7 mouse cellular contexts compared by ENCODE assay signal in genomic region chr7:141339215-141339920, GRCm38 (mm10). TPM values are rescaled to one million over a fixed set of nuclear protein-coding genes. Genes with fewer than 3 reads are reported as not detected.
A peak's percentile ranks its signal among the peaks of the same experiment; 100 is the strongest.
DNase-seq lines count a peak whose midpoint lies in the region; ATAC-seq lines count a peak whose summit lies in the region.

No protein-coding gene starts in this region.

- H3K36me3 ChIP-seq in lung, embryonic 16.5 days (ENCODE audit: control insufficient read depth, insufficient read depth, low read length), result peaks cover 5% of the 10 kb centered on the region
- H3K36me3 ChIP-seq in embryonic facial prominence, embryonic 15.5 days, result peaks cover 4% of the 10 kb centered on the region; the same call in 1 of the 2 replicates
- peaks cover 7% of the 10 kb centered on the region for H3K36me3 ChIP-seq in stomach, embryonic 15.5 days

- H3K9me3 ChIP-seq in lung, embryonic 16.5 days (ENCODE audit: control insufficient read depth, low read length), result no peaks in the 10 kb centered on the region
- H3K9me3 ChIP-seq in embryonic facial prominence, embryonic 15.5 days (replicated peaks), result no peaks in the 10 kb centered on the region
- no peaks in the 10 kb centered on the region for H3K9me3 ChIP-seq in stomach, embryonic 15.5 days

- no peak for ATAC-seq in lung, embryonic 16.5 days (ENCODE audit: low read depth)
- ATAC-seq in embryonic facial prominence, embryonic 15.5 days (ENCODE audit: insufficient number of reproducible peaks, low FRiP score, low TSS enrichment, low read depth), result no peak
- no peak for ATAC-seq in stomach, embryonic 15.5 days (ENCODE audit: insufficient read depth, low FRiP score, low read depth)

- WGBS in lung, embryonic 16.5 days, result 36% methylated on average over 20 of the region's 20 CpGs
- 35% methylated on average over 20 of the region's 20 CpGs for WGBS in embryonic facial prominence, embryonic 15.5 days
- WGBS in stomach, embryonic 15.5 days, result 36% methylated on average over 20 of the region's 20 CpGs

- H3K4me2 ChIP-seq in lung, embryonic 16.5 days (ENCODE audit: low read depth, low read length), result peak overlapping the region; percentile 46
- H3K4me2 ChIP-seq in embryonic facial prominence, embryonic 15.5 days (replicated peaks), result peak overlapping the region; percentile 56
- H3K4me2 ChIP-seq in stomach, embryonic 15.5 days, result peak overlapping the region; percentile 56

- peak overlapping the region; percentile 83 for H3K27ac ChIP-seq in lung, embryonic 16.5 days (ENCODE audit: low read length)
- peak overlapping the region; percentile 51; the same call in 1 of the 2 replicates for H3K27ac ChIP-seq in embryonic facial prominence, embryonic 15.5 days (replicated peaks)
- peak overlapping the region; percentile 78 for H3K27ac ChIP-seq in stomach, embryonic 15.5 days

- peak overlapping the region; percentile 44 for H3K4me3 ChIP-seq in lung, embryonic 16.5 days (ENCODE audit: low read length)
- peak overlapping the region; percentile 41 for H3K4me3 ChIP-seq in embryonic facial prominence, embryonic 15.5 days (replicated peaks)
- H3K4me3 ChIP-seq in stomach, embryonic 15.5 days (replicated peaks), result peak overlapping the region; percentile 41

- H3K9ac ChIP-seq in lung, embryonic 16.5 days (ENCODE audit: low read length), result peak overlapping the region; percentile 63
- peak overlapping the region; percentile 35 for H3K9ac ChIP-seq in embryonic facial prominence, embryonic 15.5 days
- H3K9ac ChIP-seq in stomach, embryonic 15.5 days, result peak overlapping the region; percentile 22; the same call in 1 of the 2 replicates

- DNase-seq in lung, postnatal 36 days, result no peak
- peak; percentile 21 to 52 for DNase-seq in kidney, postnatal 36 days
- DNase-seq in natural killer cell, adult 2 months (ENCODE audit: low spot score in 2 of 2), result no peak
- DNase-seq in urinary bladder, postnatal 25 days (ENCODE audit: low spot score), result no peak

- no peaks in the 10 kb centered on the region; the same call in 1 of the 2 replicates for H3K27me3 ChIP-seq in lung, embryonic 16.5 days (ENCODE audit: control insufficient read depth, insufficient read depth, low read depth, low read length)
- no peaks in the 10 kb centered on the region for H3K27me3 ChIP-seq in embryonic facial prominence, embryonic 15.5 days
- H3K27me3 ChIP-seq in stomach, embryonic 15.5 days (replicated peaks), result no peaks in the 10 kb centered on the region; the same call in 1 of the 2 replicates

- peaks cover 18% of the 10 kb centered on the region for H3K4me1 ChIP-seq in lung, embryonic 16.5 days (replicated peaks; ENCODE audit: control insufficient read depth, insufficient read depth, low read length)
- peaks cover 18% of the 10 kb centered on the region for H3K4me1 ChIP-seq in embryonic facial prominence, embryonic 15.5 days
- peaks cover 20% of the 10 kb centered on the region for H3K4me1 ChIP-seq in stomach, embryonic 15.5 days

RNA-seq across cellular contexts. Expression of gene Eps8l2, which starts 0.7 kb away (rescaled TPM):
- 37.4 and 42.6 TPM in 2 replicates for polyA plus RNA-seq in lung, embryonic 16.5 days (2015; fragmentation: Nextera tagmentation; extraction: Ambion mirVana)
- polyA plus RNA-seq in embryonic facial prominence, embryonic 15.5 days (2015; fragmentation: Nextera tagmentation; extraction: Ambion mirVana), result 36.1 and 40.5 TPM in 2 replicates
- polyA plus RNA-seq in stomach, embryonic 15.5 days (2015; fragmentation: Nextera tagmentation; extraction: Ambion mirVana), result 59.6 and 59.7 TPM in 2 replicates

RNA-seq across cellular contexts. Expression of gene Tmem80, which starts 11.8 kb away (rescaled TPM):
- 45.1 and 50.2 TPM in 2 replicates for polyA plus RNA-seq in lung, embryonic 16.5 days (2015; fragmentation: Nextera tagmentation; extraction: Ambion mirVana)
- 42.2 and 47.4 TPM in 2 replicates for polyA plus RNA-seq in embryonic facial prominence, embryonic 15.5 days (2015; fragmentation: Nextera tagmentation; extraction: Ambion mirVana)
- polyA plus RNA-seq in stomach, embryonic 15.5 days (2015; fragmentation: Nextera tagmentation; extraction: Ambion mirVana), result 39.3 and 40.6 TPM in 2 replicates

RNA-seq across cellular contexts. Expression of gene Deaf1, which starts 11.9 kb away (rescaled TPM):
- polyA plus RNA-seq in lung, embryonic 16.5 days (2015; fragmentation: Nextera tagmentation; extraction: Ambion mirVana), result 52.7 and 53.6 TPM in 2 replicates
- polyA plus RNA-seq in embryonic facial prominence, embryonic 15.5 days (2015; fragmentation: Nextera tagmentation; extraction: Ambion mirVana), result 73.5 and 82.0 TPM in 2 replicates
- 66.9 and 70.8 TPM in 2 replicates for polyA plus RNA-seq in stomach, embryonic 15.5 days (2015; fragmentation: Nextera tagmentation; extraction: Ambion mirVana)

RNA-seq across cellular contexts. Expression of gene Drd4, which starts 47.6 kb away (rescaled TPM):
- polyA plus RNA-seq in lung, embryonic 16.5 days (2015; fragmentation: Nextera tagmentation; extraction: Ambion mirVana), result 0.11 and 0.43 TPM in 2 replicates
- polyA plus RNA-seq in embryonic facial prominence, embryonic 15.5 days (2015; fragmentation: Nextera tagmentation; extraction: Ambion mirVana), result 0.76 and 1.1 TPM in 2 replicates
- polyA plus RNA-seq in stomach, embryonic 15.5 days (2015; fragmentation: Nextera tagmentation; extraction: Ambion mirVana), result 0.19 and 0.28 TPM in 2 replicates

RNA-seq across cellular contexts. Expression of gene Taldo1, which starts 52.6 kb away (rescaled TPM):
- 279 and 283 TPM in 2 replicates for polyA plus RNA-seq in lung, embryonic 16.5 days (2015; fragmentation: Nextera tagmentation; extraction: Ambion mirVana)
- polyA plus RNA-seq in embryonic facial prominence, embryonic 15.5 days (2015; fragmentation: Nextera tagmentation; extraction: Ambion mirVana), result 278 and 280 TPM in 2 replicates
- polyA plus RNA-seq in stomach, embryonic 15.5 days (2015; fragmentation: Nextera tagmentation; extraction: Ambion mirVana), result 347 and 384 TPM in 2 replicates

Comparison
In these comparisons a context has a peak if more than half of its experiments do, and no peak if none do; other contexts are left out.
1. DNase-seq: peak in kidney, postnatal 36 days (2 of 2); none in lung, postnatal 36 days (single experiment), natural killer cell, adult 2 months (0 of 2) and urinary bladder, postnatal 25 days (single experiment).
2. Peak in every context shown above with its lines, with median percentiles within 50 percentile points of each other: H3K27ac ChIP-seq, H3K4me2 ChIP-seq, H3K4me3 ChIP-seq and H3K9ac ChIP-seq.